Mouse (Mus musculus): Measurements from ENCODE around the gene Cdc42ep2. TPM values are rescaled to one million over a fixed set of nuclear protein-coding genes. Genes with fewer than 3 reads are reported as not detected.

Gene Cdc42ep2
- polyA plus RNA-seq, 1 experiment from 2014 or later = 7.5 TPM

Other genes starting within 250 kb of the Cdc42ep2 start
- 11.4 and 15.1 TPM in 2 replicates for gene Map3k11, start 236.1 kb downstream of the Cdc42ep2 start, polyA plus RNA-seq (2015; fragmentation: Nextera tagmentation; extraction: Ambion mirVana)
- 25.6 and 29.1 TPM in 2 replicates for gene Pcnx3, start 235.9 kb downstream of the Cdc42ep2 start, polyA plus RNA-seq (2015; fragmentation: Nextera tagmentation; extraction: Ambion mirVana)
- gene Kcnk7, start 220.4 kb downstream of the Cdc42ep2 start, polyA plus RNA-seq (2015; fragmentation: Nextera tagmentation; extraction: Ambion mirVana) = 0.15 TPM in 1 of 2 replicates, not detected in the other
- gene Ehbp1l1, start 198.5 kb downstream of the Cdc42ep2 start, polyA plus RNA-seq (2015; fragmentation: Nextera tagmentation; extraction: Ambion mirVana) = 8.9 and 10.5 TPM in 2 replicates
- 179 and 197 TPM in 2 replicates for gene Fam89b, start 195.2 kb downstream of the Cdc42ep2 start, polyA plus RNA-seq (2015; fragmentation: Nextera tagmentation; extraction: Ambion mirVana)
- 7.1 and 9.5 TPM in 2 replicates for gene Ltbp3, start 183.9 kb downstream of the Cdc42ep2 start, polyA plus RNA-seq (2015; fragmentation: Nextera tagmentation; extraction: Ambion mirVana)
- gene Scyl1, start 153.4 kb downstream of the Cdc42ep2 start, polyA plus RNA-seq (2015; fragmentation: Nextera tagmentation; extraction: Ambion mirVana) = 64.9 and 70.0 TPM in 2 replicates
- 16.8 and 19.0 TPM in 2 replicates for gene Frmd8, start 49.5 kb downstream of the Cdc42ep2 start, polyA plus RNA-seq (2015; fragmentation: Nextera tagmentation; extraction: Ambion mirVana)
- 1.4 and 2.0 TPM in 2 replicates for gene Slc25a45, start 47.0 kb downstream of the Cdc42ep2 start, polyA plus RNA-seq (2015; fragmentation: Nextera tagmentation; extraction: Ambion mirVana)
- 16.4 and 16.9 TPM in 2 replicates for gene Tigd3, start 30.7 kb downstream of the Cdc42ep2 start, polyA plus RNA-seq (2015; fragmentation: Nextera tagmentation; extraction: Ambion mirVana)
- gene Dpf2, start 11.8 kb downstream of the Cdc42ep2 start, polyA plus RNA-seq (2015; fragmentation: Nextera tagmentation; extraction: Ambion mirVana) = 157 and 158 TPM in 2 replicates
- 31.6 and 32.1 TPM in 2 replicates for gene Pola2, start 39.4 kb upstream of the Cdc42ep2 start, polyA plus RNA-seq (2015; fragmentation: Nextera tagmentation; extraction: Ambion mirVana)
- not detected in 2 replicates for gene Slc22a20, start 61.3 kb upstream of the Cdc42ep2 start, polyA plus RNA-seq (2015; fragmentation: Nextera tagmentation; extraction: Ambion mirVana)
- gene Capn1, start 91.1 kb upstream of the Cdc42ep2 start, polyA plus RNA-seq (2015; fragmentation: Nextera tagmentation; extraction: Ambion mirVana) = 1.9 and 2.3 TPM in 2 replicates
- 27.8 and 33.8 TPM in 2 replicates for gene Syvn1, start 121.8 kb upstream of the Cdc42ep2 start, polyA plus RNA-seq (2015; fragmentation: Nextera tagmentation; extraction: Ambion mirVana)
- 73.7 and 74.7 TPM in 2 replicates for gene Mrpl49, start 133.0 kb upstream of the Cdc42ep2 start, polyA plus RNA-seq (2015; fragmentation: Nextera tagmentation; extraction: Ambion mirVana)
- 632 and 647 TPM in 2 replicates for gene Fau, start 133.0 kb upstream of the Cdc42ep2 start, polyA plus RNA-seq (2015; fragmentation: Nextera tagmentation; extraction: Ambion mirVana)
- 27.4 and 33.1 TPM in 2 replicates for gene Znhit2, start 136.4 kb upstream of the Cdc42ep2 start, polyA plus RNA-seq (2015; fragmentation: Nextera tagmentation; extraction: Ambion mirVana)
- 44.1 and 45.9 TPM in 2 replicates for gene Tm7sf2, start 143.6 kb upstream of the Cdc42ep2 start, polyA plus RNA-seq (2015; fragmentation: Nextera tagmentation; extraction: Ambion mirVana)
- gene Vps51, start 152.4 kb upstream of the Cdc42ep2 start, polyA plus RNA-seq (2015; fragmentation: Nextera tagmentation; extraction: Ambion mirVana) = 90.8 and 91.4 TPM in 2 replicates
- gene Tmem262, start 155.2 kb upstream of the Cdc42ep2 start, polyA plus RNA-seq (2015; fragmentation: Nextera tagmentation; extraction: Ambion mirVana) = not detected in 2 replicates
- gene Gm28374, start 157.4 kb upstream of the Cdc42ep2 start, polyA plus RNA-seq (2015; fragmentation: Nextera tagmentation; extraction: Ambion mirVana) = 2.4 TPM in 2 replicates
- gene Zfpl1, start 160.1 kb upstream of the Cdc42ep2 start, polyA plus RNA-seq (2015; fragmentation: Nextera tagmentation; extraction: Ambion mirVana) = 83.3 and 84.8 TPM in 2 replicates
- 19.1 and 19.3 TPM in 2 replicates for gene Cdca5, start 160.2 kb upstream of the Cdc42ep2 start, polyA plus RNA-seq (2015; fragmentation: Nextera tagmentation; extraction: Ambion mirVana)
- gene AC131692.1, start 169.6 kb upstream of the Cdc42ep2 start, polyA plus RNA-seq (2015; fragmentation: Nextera tagmentation; extraction: Ambion mirVana) = not detected in 2 replicates
- 0.52 and 0.58 TPM in 2 replicates for gene Naaladl1, start 181.0 kb upstream of the Cdc42ep2 start, polyA plus RNA-seq (2015; fragmentation: Nextera tagmentation; extraction: Ambion mirVana)
- gene Sac3d1, start 193.8 kb upstream of the Cdc42ep2 start, polyA plus RNA-seq (2015; fragmentation: Nextera tagmentation; extraction: Ambion mirVana) = 35.1 and 41.8 TPM in 2 replicates
- 42.3 and 44.4 TPM in 2 replicates for gene Snx15, start 203.5 kb upstream of the Cdc42ep2 start, polyA plus RNA-seq (2015; fragmentation: Nextera tagmentation; extraction: Ambion mirVana)
- gene Batf2, start 216.2 kb upstream of the Cdc42ep2 start, polyA plus RNA-seq (2015; fragmentation: Nextera tagmentation; extraction: Ambion mirVana) = 0.27 TPM in 1 of 2 replicates, not detected in the other
- gene Arl2, start 216.7 kb upstream of the Cdc42ep2 start, polyA plus RNA-seq (2015; fragmentation: Nextera tagmentation; extraction: Ambion mirVana) = 115 and 118 TPM in 2 replicates